Mouse (Mus musculus): Measurements from ENCODE around the gene Tigar. TPM values are rescaled to one million over a fixed set of nuclear protein-coding genes. Genes with fewer than 3 reads are reported as not detected.
A peak's percentile ranks its signal among the peaks of the same experiment; 100 is the strongest.

Tigar gene
- polyA plus RNA-seq, 1 experiment from 2014 or later = 4.8 TPM

DNA sequence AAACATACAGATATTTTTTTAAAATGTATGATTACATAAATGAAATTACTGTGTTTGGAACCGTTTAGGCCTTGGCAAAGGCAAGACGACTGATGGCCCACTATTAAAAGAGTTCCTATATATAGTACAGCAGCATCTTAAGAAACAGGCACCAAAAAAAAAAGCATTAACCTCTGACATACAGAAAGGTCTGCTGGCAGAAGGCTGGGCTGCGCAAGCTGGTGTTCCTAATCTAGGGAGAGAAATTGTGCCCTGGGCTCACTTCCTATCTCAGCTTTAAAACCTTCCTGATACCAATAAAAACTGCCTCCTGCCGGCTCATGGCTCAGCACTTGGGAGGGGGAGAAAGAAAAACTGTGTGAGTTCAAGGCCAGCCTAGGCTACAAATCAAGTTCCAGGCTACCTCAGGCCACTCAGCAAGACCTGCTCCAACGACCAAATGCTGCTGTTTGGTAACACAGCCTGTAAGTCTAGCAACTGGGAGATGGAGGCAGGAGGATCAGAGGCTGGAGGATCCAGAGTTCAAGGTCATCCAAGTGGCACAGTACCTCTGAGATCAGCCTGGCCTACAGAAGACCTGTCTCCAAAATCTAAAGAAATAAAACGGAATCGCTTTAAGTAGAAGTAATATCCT is 4.8 kb downstream of the Tigar start:
- Histone ChIP-seq H3K4me1 (replicated peaks; ENCODE audit: control insufficient read depth, insufficient read depth, low read length) (no peaks in the 10 kb centered on the region; the same call in 1 of the 2 replicates), H3K36me3 (ENCODE audit: control insufficient read depth, insufficient read depth) (peaks cover 9% of the 10 kb centered on the region; the same call in 1 of the 2 replicates), H3K27me3 (replicated peaks; ENCODE audit: control insufficient read depth, insufficient read depth, low read length) (no peaks in the 10 kb centered on the region), H3K9me3 (ENCODE audit: control insufficient read depth) (no peaks in the 10 kb centered on the region), H3K9ac (ENCODE audit: low read depth, low read length) (no peak overlapping the region), H3K4me2 (replicated peaks; ENCODE audit: low read depth) (no peak overlapping the region), H3K4me3 (ENCODE audit: low read depth, low read length) (no peak overlapping the region), H3K27ac (ENCODE audit: low read depth, low read length) (no peak overlapping the region)
- WGBS = 69% methylated on average over 7 of the region's 7 CpGs
- no peak for TF ChIP-seq CTCF (IDR thresholded peaks at IDR 0.05; ENCODE audit: low read depth)
- ATAC-seq = no peak

DNA sequence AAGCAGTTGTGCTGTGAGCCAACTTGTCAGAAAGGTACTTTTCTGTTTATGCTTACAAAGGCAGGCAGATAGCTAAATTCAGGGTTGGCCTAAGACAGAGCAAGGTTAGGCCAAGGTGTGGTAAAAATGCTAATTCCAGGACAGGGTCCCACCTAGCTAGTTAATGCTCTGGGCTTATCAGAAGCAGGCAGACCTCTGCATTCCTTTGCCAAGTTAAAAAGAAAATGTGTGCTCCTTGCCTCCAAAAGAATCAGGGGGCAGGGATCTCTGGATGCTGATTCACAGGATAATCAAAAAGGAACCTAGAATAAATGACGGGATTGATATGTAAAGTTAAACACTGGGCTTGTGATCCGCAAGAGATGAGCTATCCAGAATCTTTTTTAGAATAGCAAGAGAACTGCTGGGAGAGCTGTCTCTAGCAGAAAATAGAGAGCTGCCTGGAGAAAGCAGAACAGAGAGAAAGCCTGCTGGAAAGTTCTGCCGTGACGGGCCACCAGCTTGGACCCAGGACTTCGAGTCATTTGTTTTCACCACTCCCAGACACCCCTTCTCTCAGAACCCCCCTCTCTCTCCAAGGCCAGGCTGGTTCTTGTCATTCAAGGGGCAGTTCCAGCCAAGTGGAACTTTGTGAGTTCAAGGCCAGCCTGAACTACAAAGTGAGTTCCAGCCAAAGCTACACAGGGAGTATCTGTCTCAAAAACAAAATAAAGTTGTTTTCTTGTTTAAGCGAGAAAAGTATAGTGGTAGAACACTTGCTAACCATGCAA is 5.7 kb downstream of the Tigar start:
- no peak overlapping the region for H3K27ac ChIP-seq (ENCODE audit: low read depth, low read length)
- H3K9me3 ChIP-seq (ENCODE audit: control insufficient read depth) = no peaks in the 10 kb centered on the region
- no peak for ATAC-seq
- H3K9ac ChIP-seq (ENCODE audit: low read depth, low read length) = no peak overlapping the region
- H3K4me2 ChIP-seq (replicated peaks; ENCODE audit: low read depth) = no peak overlapping the region
- no peaks in the 10 kb centered on the region for H3K27me3 ChIP-seq (replicated peaks; ENCODE audit: control insufficient read depth, insufficient read depth, low read length)
- H3K4me1 ChIP-seq (replicated peaks; ENCODE audit: control insufficient read depth, insufficient read depth, low read length) = no peaks in the 10 kb centered on the region; the same call in 1 of the 2 replicates
- no peak overlapping the region for H3K4me3 ChIP-seq (ENCODE audit: low read depth, low read length)
- WGBS = 89% methylated on average over 6 of the region's 6 CpGs
- peaks cover 9% of the 10 kb centered on the region; the same call in 1 of the 2 replicates for H3K36me3 ChIP-seq (ENCODE audit: control insufficient read depth, insufficient read depth)
- no peak for TF ChIP-seq CTCF (IDR thresholded peaks at IDR 0.05; ENCODE audit: low read depth)

DNA sequence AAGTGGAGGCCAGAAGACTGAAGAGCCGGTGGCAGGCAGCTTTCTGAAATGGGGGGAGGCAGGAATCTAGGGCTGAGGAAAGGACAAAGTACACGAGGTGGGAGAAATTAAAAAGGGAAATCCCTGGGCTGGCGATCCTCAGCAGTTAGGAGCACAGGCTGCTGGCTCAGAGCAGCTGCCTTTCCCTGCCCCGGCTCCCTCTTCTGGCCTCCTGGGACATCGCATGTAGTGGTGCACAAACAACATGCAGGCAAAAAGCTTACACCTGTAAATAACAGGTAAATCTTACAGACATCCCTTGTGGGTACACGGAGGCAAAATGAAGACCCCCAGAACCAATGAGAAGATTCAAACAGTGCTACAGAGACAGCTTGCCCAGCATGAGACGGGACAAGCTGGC is 14.8 kb downstream of the Tigar start:
- no peaks in the 10 kb centered on the region for H3K9me3 ChIP-seq (ENCODE audit: control insufficient read depth)
- no peak for ATAC-seq
- 61% methylated on average over 7 of the region's 7 CpGs for WGBS

DNA sequence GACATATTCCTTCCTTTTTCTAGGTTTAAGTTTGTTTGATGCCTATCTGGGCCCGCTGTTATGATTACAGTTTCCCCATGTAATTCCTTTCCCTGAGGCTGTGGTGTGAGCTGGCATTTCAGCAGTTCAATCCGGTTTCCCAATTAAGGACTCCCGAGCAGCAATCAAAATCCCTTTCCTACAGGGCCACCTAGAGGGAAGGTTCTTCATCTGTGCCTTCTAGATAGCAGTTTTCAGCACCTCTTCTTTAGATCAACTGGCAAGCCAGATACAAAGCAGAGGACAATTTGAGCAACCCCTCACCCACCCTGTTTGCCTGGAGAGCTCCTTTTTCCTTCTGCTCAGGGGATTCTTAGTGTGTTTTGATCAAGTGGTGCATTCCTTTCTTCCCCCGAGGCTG is 22.6 kb downstream of the Tigar start:
- no peak; the same call in 1 of the 2 replicates for TF ChIP-seq CTCF (IDR thresholded peaks at IDR 0.05; ENCODE audit: low read depth)
- H3K4me3 ChIP-seq (ENCODE audit: low read depth, low read length) = no peak overlapping the region
- 0 out of 2 replicates have a peak, but pooled peaks cover 2% of the 10 kb centered on the region for H3K27me3 ChIP-seq (replicated peaks; ENCODE audit: control insufficient read depth, insufficient read depth, low read length)
- H3K4me1 ChIP-seq (replicated peaks; ENCODE audit: control insufficient read depth, insufficient read depth, low read length) = no peaks in the 10 kb centered on the region
- no peak overlapping the region for H3K27ac ChIP-seq (ENCODE audit: low read depth, low read length)
- H3K4me2 ChIP-seq (replicated peaks; ENCODE audit: low read depth) = no peak overlapping the region
- H3K9me3 ChIP-seq (ENCODE audit: control insufficient read depth) = no peaks in the 10 kb centered on the region
- no peak for ATAC-seq
- peaks cover 34% of the 10 kb centered on the region for H3K36me3 ChIP-seq (ENCODE audit: control insufficient read depth, insufficient read depth)
- no peak overlapping the region for H3K9ac ChIP-seq (ENCODE audit: low read depth, low read length)
- whole genome bisulfite sequencing = 74% methylated on average over 4 of the region's 4 CpGs

More for the DNA sequence above, 14.8 kb downstream of the Tigar start:
- H3K27ac ChIP-seq (ENCODE audit: low read depth, low read length) = no peak overlapping the region
- no peak overlapping the region for H3K4me3 ChIP-seq (ENCODE audit: low read depth, low read length)
- no peaks in the 10 kb centered on the region for H3K27me3 ChIP-seq (replicated peaks; ENCODE audit: control insufficient read depth, insufficient read depth, low read length)
- peak; percentile 67 for TF ChIP-seq CTCF (IDR thresholded peaks at IDR 0.05; ENCODE audit: low read depth)
- H3K9ac ChIP-seq (ENCODE audit: low read depth, low read length) = no peak overlapping the region
- H3K4me2 ChIP-seq (replicated peaks; ENCODE audit: low read depth) = no peak overlapping the region
- no peaks in the 10 kb centered on the region for H3K4me1 ChIP-seq (replicated peaks; ENCODE audit: control insufficient read depth, insufficient read depth, low read length)
- H3K36me3 ChIP-seq (ENCODE audit: control insufficient read depth, insufficient read depth) = peaks cover 32% of the 10 kb centered on the region

DNA sequence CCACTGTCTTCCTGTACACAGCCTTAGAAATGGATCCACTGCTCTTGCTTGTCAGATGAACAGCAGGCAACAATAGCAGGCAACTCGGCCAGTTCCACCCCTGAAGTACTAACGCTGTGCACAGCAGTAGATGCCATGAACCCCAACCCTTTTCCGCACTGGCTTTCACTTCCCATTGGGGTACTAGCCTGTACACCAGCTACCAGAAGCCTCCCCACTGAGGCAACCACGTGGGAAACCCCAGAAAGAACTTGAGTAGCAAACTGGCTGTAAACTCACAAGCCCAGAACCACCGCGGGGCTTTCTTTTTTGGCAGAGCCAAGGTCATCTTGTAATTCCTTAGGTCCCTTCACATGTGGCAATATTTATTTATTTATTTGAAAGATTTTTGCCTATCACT is 27.5 kb downstream of the Tigar start:
- ATAC-seq = no peak
- no peaks in the 10 kb centered on the region for H3K9me3 ChIP-seq (ENCODE audit: control insufficient read depth)
- no peak overlapping the region for H3K27ac ChIP-seq (ENCODE audit: low read depth, low read length)
- no peak overlapping the region for H3K9ac ChIP-seq (ENCODE audit: low read depth, low read length)
- H3K36me3 ChIP-seq (ENCODE audit: control insufficient read depth, insufficient read depth) = no peaks in the 10 kb centered on the region; the same call in 1 of the 2 replicates
- no peak overlapping the region for H3K4me3 ChIP-seq (ENCODE audit: low read depth, low read length)
- TF ChIP-seq CTCF (IDR thresholded peaks at IDR 0.05; ENCODE audit: low read depth) = no peak
- H3K4me2 ChIP-seq (replicated peaks; ENCODE audit: low read depth) = no peak overlapping the region
- H3K4me1 ChIP-seq (replicated peaks; ENCODE audit: control insufficient read depth, insufficient read depth, low read length) = 0 out of 2 replicates have a peak, but pooled peaks cover 3% of the 10 kb centered on the region
- WGBS = 75% methylated on average over 6 of the region's 6 CpGs
- peaks cover 18% of the 10 kb centered on the region for H3K27me3 ChIP-seq (replicated peaks; ENCODE audit: control insufficient read depth, insufficient read depth, low read length)
